Mouse (Mus musculus): ENCODE measurements around the gene Gtf3a. TPM values are rescaled to one million over a fixed set of nuclear protein-coding genes. Genes with fewer than 3 reads are reported as not detected.

The Gtf3a gene
- total and polyA plus RNA-seq, 2 experiments from 2014 or later = 61.3 to 104 TPM

- Histone ChIP-seq H3K4me1 (ENCODE audit: insufficient read depth, low read length) (no peaks in the 10 kb centered on the region; the same call in 1 of the 2 replicates), H3K27ac (ENCODE audit: low read depth, low read length) (no peak overlapping the region), H3K9ac (replicated peaks; ENCODE audit: low read length, poor library complexity, severe bottlenecking) (no peak overlapping the region), H3K27me3 (ENCODE audit: insufficient read depth, low read length) (peaks cover 11% of the 10 kb centered on the region; the same call in 1 of the 2 replicates), H3K4me3 (ENCODE audit: low read depth, low read length) (no peak overlapping the region), H3K4me2 (ENCODE audit: low read depth, low read length, poor library complexity, severe bottlenecking) (no peak overlapping the region), H3K9me3 (ENCODE audit: low read length) (no peaks in the 10 kb centered on the region), H3K36me3 (ENCODE audit: insufficient read depth, low read length) (no peaks in the 10 kb centered on the region)
- DNase-seq (ENCODE audit: low spot score) = no peak
- 63% methylated on average over 21 of the region's 21 CpGs for WGBS
- ATAC-seq (ENCODE audit: low FRiP score) = no peak
- no peak for TF ChIP-seq CTCF (IDR thresholded peaks at IDR 0.05)
These were observed 37.4 kb downstream of the Gtf3a start for GRCm38 (mm10) chr5:146985725-146986433.

- no peak overlapping the region for H3K27ac ChIP-seq (ENCODE audit: low read depth, low read length)
- H3K27me3 ChIP-seq (ENCODE audit: insufficient read depth, low read length) = peaks cover 2% of the 10 kb centered on the region; the same call in 1 of the 2 replicates
- no peaks in the 10 kb centered on the region for H3K36me3 ChIP-seq (ENCODE audit: insufficient read depth, low read length)
- H3K4me2 ChIP-seq (ENCODE audit: low read depth, low read length, poor library complexity, severe bottlenecking) = no peak overlapping the region
- 75% methylated on average over 10 of the region's 10 CpGs for WGBS
- ATAC-seq (ENCODE audit: low FRiP score) = no peak
- no peak overlapping the region for H3K4me3 ChIP-seq (ENCODE audit: low read depth, low read length)
- no peak for TF ChIP-seq CTCF (IDR thresholded peaks at IDR 0.05)
- H3K9ac ChIP-seq (replicated peaks; ENCODE audit: low read length, poor library complexity, severe bottlenecking) = no peak overlapping the region
- no peaks in the 10 kb centered on the region for H3K9me3 ChIP-seq (ENCODE audit: low read length)
- H3K4me1 ChIP-seq (ENCODE audit: insufficient read depth, low read length) = no peaks in the 10 kb centered on the region; the same call in 1 of the 2 replicates
- DNase-seq (ENCODE audit: low spot score) = peak; percentile 27
These were observed 39.1 kb downstream of the Gtf3a start for GRCm38 (mm10) chr5:146987588-146987987.

GRCm38 (mm10) chr5:146989051-146989450, 40.6 kb downstream of the Gtf3a start:
- H3K4me2 ChIP-seq (ENCODE audit: low read depth, low read length, poor library complexity, severe bottlenecking) = no peak overlapping the region
- H3K9ac ChIP-seq (replicated peaks; ENCODE audit: low read length, poor library complexity, severe bottlenecking) = no peak overlapping the region
- no peak for DNase-seq (ENCODE audit: low spot score)
- peaks cover 2% of the 10 kb centered on the region; the same call in 1 of the 2 replicates for H3K27me3 ChIP-seq (ENCODE audit: insufficient read depth, low read length)
- no peaks in the 10 kb centered on the region for H3K9me3 ChIP-seq (ENCODE audit: low read length)
- WGBS = 81% methylated on average over 5 of the region's 5 CpGs
- H3K27ac ChIP-seq (ENCODE audit: low read depth, low read length) = no peak overlapping the region
- H3K4me3 ChIP-seq (ENCODE audit: low read depth, low read length) = no peak overlapping the region
- TF ChIP-seq CTCF (IDR thresholded peaks at IDR 0.05) = no peak
- H3K36me3 ChIP-seq (ENCODE audit: insufficient read depth, low read length) = no peaks in the 10 kb centered on the region
- H3K4me1 ChIP-seq (ENCODE audit: insufficient read depth, low read length) = no peaks in the 10 kb centered on the region
- no peak for ATAC-seq (ENCODE audit: low FRiP score)

- WGBS = 88% methylated on average over 8 of the region's 8 CpGs
- Histone ChIP-seq H3K9ac (replicated peaks; ENCODE audit: low read length, poor library complexity, severe bottlenecking) (no peak overlapping the region), H3K4me2 (ENCODE audit: low read depth, low read length, poor library complexity, severe bottlenecking) (no peak overlapping the region), H3K27ac (ENCODE audit: low read depth, low read length) (no peak overlapping the region), H3K27me3 (ENCODE audit: insufficient read depth, low read length) (no peaks in the 10 kb centered on the region), H3K4me1 (ENCODE audit: insufficient read depth, low read length) (no peaks in the 10 kb centered on the region), H3K9me3 (ENCODE audit: low read length) (no peaks in the 10 kb centered on the region), H3K4me3 (ENCODE audit: low read depth, low read length) (no peak overlapping the region), H3K36me3 (ENCODE audit: insufficient read depth, low read length) (no peaks in the 10 kb centered on the region)
- no peak for DNase-seq (ENCODE audit: low spot score)
- no peak for ATAC-seq (ENCODE audit: low FRiP score)
- TF ChIP-seq CTCF (IDR thresholded peaks at IDR 0.05) = no peak
These were observed 45.1 kb downstream of the Gtf3a start for GRCm38 (mm10) chr5:146993509-146993908.

GRCm38 (mm10) chr5:146994973-146995372, 46.5 kb downstream of the Gtf3a start:
- no peak for ATAC-seq (ENCODE audit: low FRiP score)

GRCm38 (mm10) chr5:146996812-146997211, 48.4 kb downstream of the Gtf3a start:
- Histone ChIP-seq H3K27ac (ENCODE audit: low read depth, low read length) (no peak overlapping the region), H3K9me3 (ENCODE audit: low read length) (no peaks in the 10 kb centered on the region), H3K4me3 (ENCODE audit: low read depth, low read length) (no peak overlapping the region), H3K4me1 (ENCODE audit: insufficient read depth, low read length) (no peaks in the 10 kb centered on the region), H3K9ac (replicated peaks; ENCODE audit: low read length, poor library complexity, severe bottlenecking) (no peak overlapping the region), H3K4me2 (ENCODE audit: low read depth, low read length, poor library complexity, severe bottlenecking) (no peak overlapping the region), H3K27me3 (ENCODE audit: insufficient read depth, low read length) (no peaks in the 10 kb centered on the region), H3K36me3 (ENCODE audit: insufficient read depth, low read length) (no peaks in the 10 kb centered on the region)
- TF ChIP-seq CTCF (IDR thresholded peaks at IDR 0.05) = 0 out of 2 replicates have a peak, but pooled peaks have one; percentile 2
- DNase-seq (ENCODE audit: low spot score) (no peak), ATAC-seq (ENCODE audit: low FRiP score) (no peak)
- WGBS = 87% methylated on average over 7 of the region's 7 CpGs

More at GRCm38 (mm10) chr5:146994973-146995372, 46.5 kb downstream of the Gtf3a start:
- TF ChIP-seq CTCF (IDR thresholded peaks at IDR 0.05) = no peak
- WGBS = 73% methylated on average over 6 of the region's 6 CpGs
- Histone ChIP-seq H3K4me3 (ENCODE audit: low read depth, low read length) (no peak overlapping the region), H3K4me2 (ENCODE audit: low read depth, low read length, poor library complexity, severe bottlenecking) (no peak overlapping the region), H3K27me3 (ENCODE audit: insufficient read depth, low read length) (no peaks in the 10 kb centered on the region), H3K4me1 (ENCODE audit: insufficient read depth, low read length) (no peaks in the 10 kb centered on the region), H3K36me3 (ENCODE audit: insufficient read depth, low read length) (no peaks in the 10 kb centered on the region), H3K27ac (ENCODE audit: low read depth, low read length) (no peak overlapping the region), H3K9ac (replicated peaks; ENCODE audit: low read length, poor library complexity, severe bottlenecking) (no peak overlapping the region), H3K9me3 (ENCODE audit: low read length) (no peaks in the 10 kb centered on the region)
- DNase-seq (ENCODE audit: low spot score) = no peak
